ENCODE assay signal across 8 mouse cellular contexts in the genomic region with DNA sequence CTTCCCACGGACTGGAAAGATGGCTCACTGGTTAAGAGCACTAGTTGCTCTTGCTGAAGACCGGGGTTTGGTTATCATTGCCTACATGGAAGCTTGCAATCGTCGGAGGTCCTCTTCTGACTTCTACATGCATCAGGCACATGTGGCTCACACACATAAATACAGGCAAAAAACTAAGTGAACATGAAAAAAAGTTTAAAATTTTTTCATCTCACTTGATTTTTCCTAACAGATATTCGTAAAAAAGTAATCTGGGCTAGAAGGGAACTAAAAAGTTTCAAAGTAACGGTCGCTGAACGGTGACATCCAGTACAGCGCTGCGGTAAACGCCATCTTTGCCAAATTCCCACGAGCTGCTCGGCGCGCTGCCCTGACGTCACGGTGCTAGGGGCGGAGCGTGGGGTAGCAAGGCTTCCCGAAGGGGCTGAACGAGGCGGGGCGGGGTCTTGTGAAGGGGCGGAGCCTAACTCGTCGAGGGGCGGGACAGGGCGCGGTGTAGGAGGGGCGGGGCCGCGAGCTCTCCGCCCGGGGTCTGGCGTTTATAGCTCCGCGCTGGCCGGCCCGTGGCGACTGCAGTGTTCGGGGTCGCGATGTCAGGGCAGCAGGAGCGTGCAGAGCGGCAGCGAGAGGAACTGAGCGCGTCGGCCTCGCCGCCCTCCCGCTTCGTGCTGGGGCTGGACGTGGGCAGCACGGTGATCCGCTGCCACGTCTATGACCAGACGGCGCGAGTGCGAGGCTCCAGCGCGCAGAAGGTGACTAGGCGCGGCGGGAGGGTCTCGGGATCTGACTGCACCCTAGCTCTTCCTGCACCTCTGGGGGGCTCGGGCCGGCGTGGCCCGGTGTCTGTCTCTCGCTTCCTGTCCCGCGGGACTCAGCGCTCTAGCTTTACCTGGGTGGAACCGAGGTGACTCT. TPM values are rescaled to one million over a fixed set of nuclear protein-coding genes. Genes with fewer than 3 reads are reported as not detected.
DNase-seq lines count a peak whose midpoint lies in the region; ATAC-seq and TF ChIP-seq lines count a peak whose summit lies in the region.

Gk5 (plus strand) TSS at position 502 of the 912 bp plus-strand sequence.

- peak within 1 kb of the TSS; percentile 91 for H3K27ac ChIP-seq in gastrocnemius, adult 2 months
- H3K27ac ChIP-seq in hindbrain, postnatal 0 days = peak within 1 kb of the TSS; percentile 71
- H3K27ac ChIP-seq in left cerebral cortex, adult 2 months = peak within 1 kb of the TSS; percentile 58; the same call in 1 of the 2 replicates

- no peak for TF ChIP-seq CTCF in gastrocnemius, adult 2 months (IDR thresholded peaks at IDR 0.05)
- TF ChIP-seq CTCF in hindbrain, postnatal 0 days (IDR thresholded peaks at IDR 0.05; ENCODE audit: low read depth) = no peak
- no peak for TF ChIP-seq CTCF in left cerebral cortex, adult 2 months (IDR thresholded peaks at IDR 0.05)

- intact Hi-C loops in gastrocnemius, adult 2 months (cut with DNase I) = loop anchor here (5.0 kb wide), 2 partner anchors 78 to 167 kb away; partner anchors contain the start of genes Tfdp2 and Xrn1
- intact Hi-C loops in left cerebral cortex, adult 2 months (cut with DNase I) = loop anchor here (1.0 kb wide), 1 partner anchor 16 kb away; no protein-coding TSS in a partner anchor

- ATAC-seq in hindbrain, postnatal 0 days = peak; percentile 100
- ATAC-seq in megakaryocyte, adult 5-6 weeks (ENCODE audit: poor library complexity, severe bottlenecking) = peak; percentile 96

- peak within 1 kb of the TSS; percentile 71 for H3K4me2 ChIP-seq in hindbrain, postnatal 0 days (ENCODE audit: low read depth, low read length)

- peak within 1 kb of the TSS; percentile 84 for H3K4me3 ChIP-seq in gastrocnemius, adult 2 months
- H3K4me3 ChIP-seq in hindbrain, postnatal 0 days (ENCODE audit: low read length) = peak within 1 kb of the TSS; percentile 75
- H3K4me3 ChIP-seq in left cerebral cortex, adult 2 months = peak within 1 kb of the TSS; percentile 90

- no peaks in the 10 kb centered on the region for H3K36me3 ChIP-seq in hindbrain, postnatal 0 days (ENCODE audit: insufficient read depth, low read length)

- DNase-seq in WW6 (ENCODE audit: low read depth, low spot score) = peak; percentile 86
- peak; percentile 97 to 99 for DNase-seq in cerebellum, postnatal 4 days (ENCODE audit: low spot score in 2 of 2)
- peak; percentile 99 for DNase-seq in gastrocnemius, adult 2 months
- peak; percentile 98 for DNase-seq in hindbrain, postnatal 0 days (ENCODE audit: low spot score)
- peak; percentile 96 to 97 for DNase-seq in left cerebral cortex, adult 2 months (ENCODE audit: extremely low spot score in 1 of 2, low spot score in 2 of 2)
- DNase-seq in right cerebral cortex, adult 2 months (ENCODE audit: low spot score in 2 of 2) = peak; percentile 93 to 96
- DNase-seq in urinary bladder, postnatal 14 days (ENCODE audit: low spot score) = peak; percentile 99

- H3K9me3 ChIP-seq in hindbrain, postnatal 0 days (ENCODE audit: low read length) = no peaks in the 10 kb centered on the region

- WGBS in hindbrain, postnatal 0 days = 2% methylated on average over 76 of the region's 76 CpGs

- no peaks in the 10 kb centered on the region for H3K27me3 ChIP-seq in hindbrain, postnatal 0 days (ENCODE audit: insufficient read depth, low read length)

- peak within 1 kb of the TSS; percentile 70 for H3K9ac ChIP-seq in hindbrain, postnatal 0 days (replicated peaks; ENCODE audit: low read length)

- no peaks in the 10 kb centered on the region for H3K4me1 ChIP-seq in hindbrain, postnatal 0 days (ENCODE audit: insufficient read depth, low read length)

RNA-seq across cellular contexts. Expression of gene Gk5, which starts in this region (rescaled TPM):
- total RNA-seq in gastrocnemius, adult 2 months (2021) = 1 to 10 TPM; 1.5 TPM
- 3.7 and 6.0 TPM in 2 replicates for total RNA-seq in hindbrain, postnatal 0 days (2014; rRNA removed)
- 2.1 and 2.7 TPM in 2 replicates for polyA plus RNA-seq in hindbrain, postnatal 0 days (2015; fragmentation: Nextera tagmentation; extraction: Ambion mirVana)
- total RNA-seq in left cerebral cortex, adult 2 months (2021) = 1 to 10 TPM; 5.3 to 5.5 TPM
- total RNA-seq in megakaryocyte, adult 5-6 weeks (2015) = 2.4 and 3.9 TPM in 2 replicates
- total RNA-seq in megakaryocyte, adult 5-6 weeks (2017) = 3.6 and 3.7 TPM in 2 replicates

Comparison
In these comparisons a context has a peak if more than half of its experiments do, and no peak if none do; other contexts are left out.
1. Peak in every context shown above with its lines: DNase-seq, ATAC-seq, H3K4me3 ChIP-seq and H3K27ac ChIP-seq.